Mouse (Mus musculus): ENCODE results near the gene Atg16l1. TPM values are rescaled to one million over a fixed set of nuclear protein-coding genes. Genes with fewer than 3 reads are reported as not detected.
"Not testable (repeated sequence)": the region's sequence is repeated elsewhere in the genome, so short reads cannot be mapped to it uniquely, and the experiment has no call there.

Atg16l1 gene
- polyA plus RNA-seq, 2 experiments: 10.9 to 13.4 TPM

DNA sequence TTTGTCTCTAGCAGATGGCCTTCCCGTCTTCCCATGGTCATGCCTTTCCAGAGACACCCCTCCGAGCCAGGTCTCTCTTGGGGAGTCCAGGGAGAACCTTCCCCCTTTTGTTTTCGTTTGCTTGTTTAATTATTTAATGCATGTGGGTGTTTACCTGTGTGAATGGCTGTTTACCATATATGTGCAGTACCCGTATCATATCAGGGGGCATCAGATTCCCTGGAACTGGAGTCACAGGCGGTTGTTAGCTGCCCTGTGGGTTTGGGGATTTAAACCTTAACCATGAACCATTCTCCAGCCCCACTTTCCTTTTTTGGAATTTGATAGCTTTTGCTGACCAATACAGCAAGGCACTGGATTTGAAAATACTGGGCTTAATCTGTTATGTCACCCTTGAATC, 69.6 kb downstream of the Atg16l1 start:
- Histone ChIP-seq H3K4me3 (ENCODE audit: insufficient read depth in 1 of 2, low read depth in 2 of 2, low read length in 2 of 2) (no peak overlapping the region), H3K36me3 (replicated peaks; ENCODE audit: control insufficient read depth, insufficient read depth, low read depth) (no peaks in the 10 kb centered on the region), H3K4me1 (replicated peaks; ENCODE audit: control insufficient read depth in 2 of 2, insufficient read depth in 2 of 2, low read length in 1 of 2) (peaks cover 0 to 17% of the 10 kb centered on the region in 2 experiments; a peak in 2 of 4 replicates), H3K9me3 (ENCODE audit: control insufficient read depth, low read length) (no peaks in the 10 kb centered on the region), H3K9ac (replicated peaks) (no peak overlapping the region), H3K4me2 (ENCODE audit: low read depth) (no peak overlapping the region), H3K27ac (no peak overlapping the region), H3K27me3 (ENCODE audit: control insufficient read depth, insufficient read depth, low read length) (no peaks in the 10 kb centered on the region)
- no peak for ATAC-seq (ENCODE audit: insufficient read depth)
- 71% methylated on average over 5 of the region's 5 CpGs for WGBS (ENCODE audit: insufficient replicate concordance)
- DNase-seq (ENCODE audit: low read depth in 3 of 3, low spot score in 3 of 3): no peak
- no peak for TF ChIP-seq EP300 (IDR thresholded peaks at IDR 0.05; ENCODE audit: low read depth)
- no peak for TF ChIP-seq CTCF (IDR thresholded peaks at IDR 0.05; ENCODE audit: low read depth)

DNA sequence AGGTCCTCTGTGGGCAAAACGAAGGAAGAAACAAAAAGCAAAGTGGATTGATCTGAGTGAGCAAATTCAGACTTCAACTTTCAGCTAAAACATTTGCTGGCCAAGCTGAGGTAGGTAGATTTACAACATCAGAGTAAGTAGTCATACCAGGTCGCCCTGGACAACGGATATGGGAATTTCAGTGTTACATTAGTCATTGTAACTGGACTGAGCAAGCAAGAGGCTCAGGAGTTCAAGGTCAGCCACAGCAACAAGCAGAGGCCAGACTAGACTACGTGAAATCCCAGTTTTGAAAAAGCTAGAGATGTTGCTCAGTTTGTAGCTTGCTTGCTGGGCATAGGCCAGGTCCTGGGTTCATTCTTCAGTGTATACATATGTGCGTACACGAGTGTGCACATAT, 70.3 kb downstream of the Atg16l1 start:
- DNase-seq (ENCODE audit: low read depth in 3 of 3, low spot score in 3 of 3) (no peak), ATAC-seq (ENCODE audit: insufficient read depth) (no peak)
- H3K4me1 ChIP-seq (replicated peaks; ENCODE audit: control insufficient read depth in 2 of 2, insufficient read depth in 2 of 2, low read length in 1 of 2): peaks cover 0 to 17% of the 10 kb centered on the region in 2 experiments; a peak in 2 of 4 replicates
- H3K9me3 ChIP-seq (ENCODE audit: control insufficient read depth, low read length): no peaks in the 10 kb centered on the region
- H3K27me3 ChIP-seq (ENCODE audit: control insufficient read depth, insufficient read depth, low read length): no peaks in the 10 kb centered on the region
- no peak overlapping the region for H3K27ac ChIP-seq
- TF ChIP-seq CTCF (IDR thresholded peaks at IDR 0.05; ENCODE audit: low read depth) (no peak), EP300 (IDR thresholded peaks at IDR 0.05; ENCODE audit: low read depth) (no peak)
- no peak overlapping the region for H3K4me2 ChIP-seq (ENCODE audit: low read depth)
- no peaks in the 10 kb centered on the region for H3K36me3 ChIP-seq (replicated peaks; ENCODE audit: control insufficient read depth, insufficient read depth, low read depth)
- H3K4me3 ChIP-seq (ENCODE audit: insufficient read depth in 1 of 2, low read depth in 2 of 2, low read length in 2 of 2): no peak overlapping the region
- 69% methylated on average over 6 of the region's 6 CpGs for WGBS (ENCODE audit: insufficient replicate concordance)
- no peak overlapping the region for H3K9ac ChIP-seq (replicated peaks)

GRCm38 (mm10) chr1:87826474-87826873, 70.8 kb downstream of the Atg16l1 start:
- no peak for ATAC-seq (ENCODE audit: insufficient read depth)
- Histone ChIP-seq H3K9ac (replicated peaks) (no peak overlapping the region), H3K9me3 (ENCODE audit: control insufficient read depth, low read length) (no peaks in the 10 kb centered on the region), H3K4me3 (ENCODE audit: insufficient read depth in 1 of 2, low read depth in 2 of 2, low read length in 2 of 2) (no peak overlapping the region), H3K4me2 (ENCODE audit: low read depth) (no peak overlapping the region), H3K27me3 (ENCODE audit: control insufficient read depth, insufficient read depth, low read length) (no peaks in the 10 kb centered on the region), H3K27ac (no peak overlapping the region), H3K36me3 (replicated peaks; ENCODE audit: control insufficient read depth, insufficient read depth, low read depth) (no peaks in the 10 kb centered on the region), H3K4me1 (replicated peaks; ENCODE audit: control insufficient read depth in 2 of 2, insufficient read depth in 2 of 2, low read length in 1 of 2) (peaks cover 0 to 17% of the 10 kb centered on the region in 2 experiments; a peak in 2 of 4 replicates)
- DNase-seq (ENCODE audit: low read depth in 3 of 3, low spot score in 3 of 3): no peak
- TF ChIP-seq CTCF (IDR thresholded peaks at IDR 0.05; ENCODE audit: low read depth) (no peak), EP300 (IDR thresholded peaks at IDR 0.05; ENCODE audit: low read depth) (no peak)
- WGBS (ENCODE audit: insufficient replicate concordance): 41% methylated on average over 2 of the region's 2 CpGs

- H3K27me3 ChIP-seq (ENCODE audit: control insufficient read depth, insufficient read depth, low read length); H3K4me2 ChIP-seq (ENCODE audit: low read depth); H3K4me3 ChIP-seq (ENCODE audit: insufficient read depth in 1 of 2, low read depth in 2 of 2, low read length in 2 of 2); ATAC-seq (ENCODE audit: insufficient read depth); DNase-seq (ENCODE audit: low read depth in 3 of 3, low spot score in 3 of 3); H3K9ac ChIP-seq (replicated peaks); H3K9me3 ChIP-seq (ENCODE audit: control insufficient read depth, low read length); H3K36me3 ChIP-seq (replicated peaks; ENCODE audit: control insufficient read depth, insufficient read depth, low read depth); H3K27ac ChIP-seq: not testable (repeated sequence)
- H3K4me1 ChIP-seq (replicated peaks; ENCODE audit: control insufficient read depth in 2 of 2, insufficient read depth in 2 of 2, low read length in 1 of 2): peaks cover 0 to 17% of the 10 kb centered on the region in 2 experiments; a peak in 2 of 4 replicates
- WGBS (ENCODE audit: insufficient replicate concordance): 61% methylated on average over 1 of the region's 1 CpGs
Measured at GRCm38 (mm10) chr1:87827476-87827875, 71.8 kb downstream of the Atg16l1 start.

GRCm38 (mm10) chr1:87828185-87828584, 72.5 kb downstream of the Atg16l1 start:
- no peak for TF ChIP-seq EP300 (IDR thresholded peaks at IDR 0.05; ENCODE audit: low read depth)
- no peak for TF ChIP-seq CTCF (IDR thresholded peaks at IDR 0.05; ENCODE audit: low read depth)
- Histone ChIP-seq H3K4me1 (replicated peaks; ENCODE audit: control insufficient read depth in 2 of 2, insufficient read depth in 2 of 2, low read length in 1 of 2) (peaks cover 0 to 17% of the 10 kb centered on the region in 2 experiments; a peak in 2 of 4 replicates), H3K4me3 (ENCODE audit: insufficient read depth in 1 of 2, low read depth in 2 of 2, low read length in 2 of 2) (no peak overlapping the region), H3K4me2 (ENCODE audit: low read depth) (no peak overlapping the region), H3K9ac (replicated peaks) (no peak overlapping the region), H3K9me3 (ENCODE audit: control insufficient read depth, low read length) (no peaks in the 10 kb centered on the region), H3K27me3 (ENCODE audit: control insufficient read depth, insufficient read depth, low read length) (no peaks in the 10 kb centered on the region), H3K36me3 (replicated peaks; ENCODE audit: control insufficient read depth, insufficient read depth, low read depth) (no peaks in the 10 kb centered on the region), H3K27ac (no peak overlapping the region)
- 20% methylated on average over 9 of the region's 9 CpGs for WGBS (ENCODE audit: insufficient replicate concordance)
- DNase-seq (ENCODE audit: low read depth in 3 of 3, low spot score in 3 of 3) (peak in 2 of 3 experiments; percentile 11 to 37), ATAC-seq (ENCODE audit: insufficient read depth) (no peak)
